Mouse (Mus musculus): ENCODE results near the gene Cldn1. TPM values are rescaled to one million over a fixed set of nuclear protein-coding genes. Genes with fewer than 3 reads are reported as not detected.

Cldn1 gene
- polyA plus RNA-seq, 1 experiment: 17.7 TPM

DNA sequence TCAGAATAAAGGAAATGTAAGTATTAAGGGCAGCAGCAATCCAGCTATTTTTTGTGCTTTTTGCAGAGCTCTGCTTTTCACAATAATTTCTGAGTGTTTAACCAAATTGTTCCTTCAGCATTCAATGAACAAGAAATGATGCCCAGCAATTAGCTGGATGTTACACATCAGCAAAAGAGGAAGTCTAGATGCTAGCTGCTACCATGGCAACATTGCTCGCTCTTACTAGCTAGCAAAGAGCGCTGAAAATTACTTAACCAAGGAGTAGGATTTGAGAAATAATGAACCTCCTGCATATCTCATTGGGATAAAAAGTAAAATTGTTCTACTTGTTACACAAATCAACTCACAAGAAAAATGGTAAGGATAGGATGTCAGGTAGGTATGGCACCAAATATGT lies 62.2 kb downstream of the Cldn1 start:
- H3K27me3 ChIP-seq (replicated peaks; ENCODE audit: control insufficient read depth, insufficient read depth, low read length): no peaks in the 10 kb centered on the region
- H3K4me3 ChIP-seq (ENCODE audit: insufficient read depth, low read depth, low read length): no peak overlapping the region
- H3K4me1 ChIP-seq (ENCODE audit: control insufficient read depth, insufficient read depth, low read length): no peaks in the 10 kb centered on the region
- no peak for DNase-seq
- no peaks in the 10 kb centered on the region for H3K36me3 ChIP-seq (ENCODE audit: control insufficient read depth, insufficient read depth, low read length)
- no peak overlapping the region for H3K27ac ChIP-seq (ENCODE audit: insufficient read depth, low read depth, low read length)
- WGBS: 91% methylated on average over 2 of the region's 2 CpGs
- TF ChIP-seq CTCF (conservative IDR thresholded peaks at IDR 0.05; ENCODE audit: insufficient read depth, insufficient read length, low read depth, low read length) (no peak), POLR2A (IDR thresholded peaks at IDR 0.05; ENCODE audit: low read depth, low read length) (no peak)

Other genes starting within 250 kb of the Cldn1 start
- gene Cldn16, start 91.3 kb upstream of the Cldn1 start, polyA plus RNA-seq (2012; rRNA removed): 14.3 and 15.4 TPM in 2 replicates
- gene Tmem207, start 154.9 kb upstream of the Cldn1 start, polyA plus RNA-seq (2012; rRNA removed): 7.2 and 7.8 TPM in 2 replicates
- 2.7 and 3.1 TPM in 2 replicates for gene Il1rap, start 209.9 kb upstream of the Cldn1 start, polyA plus RNA-seq (2012; rRNA removed)

Data from kidney, adult 2 months (tissue).